Mouse (Mus musculus) liver, embryonic 16.5 days (tissue): ENCODE results near the gene Ghrh. TPM values are rescaled to one million over a fixed set of nuclear protein-coding genes. Genes with fewer than 3 reads are reported as not detected.

Experiments used
- ATAC-seq: fragments of 200-750 bp; cut with Nextera tagmentation; 2 replicates; pipeline ENCODE4 v1.8.0; 2017; ENCODE audit warnings: low read depth, mild to moderate bottlenecking, moderate number of reproducible peaks, moderate library complexity
- H3K27ac ChIP-seq: fragments of 300-500 bp; sonication (generic); 2 replicates; pipeline ENCODE4 v1.5.1; 2014; ENCODE audit warnings: mild to moderate bottlenecking, low read length
- H3K27me3 ChIP-seq: fragments of 300-500 bp; sonication (generic); 2 replicates; pipeline ENCODE4 v1.6.1; 2014; ENCODE audit warnings: low read depth, low read length, mixed read lengths; ENCODE audit not compliant: control insufficient read depth, insufficient read depth
- H3K36me3 ChIP-seq: fragments of 300-500 bp; sonication (generic); 2 replicates; pipeline ENCODE4 v1.6.1; 2014; ENCODE audit warnings: mild to moderate bottlenecking; ENCODE audit not compliant: control insufficient read depth, insufficient read depth
- H3K4me1 ChIP-seq: fragments of 300-500 bp; sonication (generic); 2 replicates; pipeline ENCODE4 v1.6.1; 2014; ENCODE audit warnings: low read depth, low read length, mixed read lengths; ENCODE audit not compliant: control insufficient read depth
- H3K4me2 ChIP-seq: fragments of 300-500 bp; sonication (generic); 2 replicates; pipeline ENCODE4 v1.6.1; 2014; ENCODE audit warnings: low read depth, low read length, mixed read lengths
- H3K4me3 ChIP-seq: fragments of 300-500 bp; sonication (generic); 2 replicates; pipeline ENCODE4 v1.5.1; 2014; ENCODE audit warnings: low read depth, mild to moderate bottlenecking, low read length
- H3K9ac ChIP-seq: fragments of 300-500 bp; sonication (generic); 2 replicates; pipeline ENCODE4 v1.6.1; 2014; ENCODE audit warnings: low read depth, low read length
- H3K9me3 ChIP-seq: fragments of 300-500 bp; sonication (generic); replicated peaks from 2 replicates; pipeline ENCODE4 v1.6.1; 2016; ENCODE audit warnings: low read length; ENCODE audit not compliant: control insufficient read depth
- WGBS: fragments of 180-500 bp; shearing (Covaris S2); extraction: QIAGEN DNeasy Blood & Tissue Kit; methylation state at CpG from one replicate; pipeline ENCODE4 v1.1.7; 2014; ENCODE audit not compliant: insufficient replicate concordance; 5-methylcytosine and 5-hydroxymethylcytosine counted together
- polyA plus RNA-seq: library from polyadenylated mRNA; unstranded; fragments of >200 nt; fragmentation: Nextera tagmentation; extraction: Ambion mirVana; gene quantifications from 2 replicates; pipeline ENCODE4 v1.2.1, GENCODE M21; 2015

Ghrh gene
- polyA plus RNA-seq, 1 experiment from 2014 or later: not detected

- H3K36me3 ChIP-seq: no peaks in the 10 kb centered on the region
- H3K4me1 ChIP-seq: no peaks in the 10 kb centered on the region
- H3K27ac ChIP-seq: no peak overlapping the region
- H3K9me3 ChIP-seq: no peaks in the 10 kb centered on the region
- no peak for ATAC-seq
- no peaks in the 10 kb centered on the region for H3K27me3 ChIP-seq
- no peak overlapping the region for H3K9ac ChIP-seq
- no peak overlapping the region for H3K4me3 ChIP-seq
- no peak overlapping the region for H3K4me2 ChIP-seq
- 63% methylated on average over 7 of the region's 7 CpGs for whole genome bisulfite sequencing
Measured at GRCm38 (mm10) chr2:157339532-157339931, 7.8 kb downstream of the Ghrh start.

GRCm38 (mm10) chr2:157338663-157339062 is 8.6 kb downstream of the Ghrh start:
- H3K27ac ChIP-seq: no peak overlapping the region
- H3K36me3 ChIP-seq: no peaks in the 10 kb centered on the region

GRCm38 (mm10) chr2:157332059-157332458 is 15.2 kb downstream of the Ghrh start:
- no peak for ATAC-seq
- Histone ChIP-seq H3K27me3 (no peaks in the 10 kb centered on the region), H3K4me3 (no peak overlapping the region), H3K27ac (no peak overlapping the region), H3K9ac (no peak overlapping the region), H3K4me2 (no peak overlapping the region), H3K36me3 (peaks cover 5% of the 10 kb centered on the region), H3K4me1 (no peaks in the 10 kb centered on the region), H3K9me3 (no peaks in the 10 kb centered on the region)
- WGBS: 72% methylated on average over 5 of the region's 5 CpGs

More at GRCm38 (mm10) chr2:157338663-157339062, 8.6 kb downstream of the Ghrh start:
- Histone ChIP-seq H3K4me2 (no peak overlapping the region), H3K27me3 (no peaks in the 10 kb centered on the region), H3K4me1 (no peaks in the 10 kb centered on the region), H3K9ac (no peak overlapping the region), H3K4me3 (no peak overlapping the region), H3K9me3 (no peaks in the 10 kb centered on the region)
- 30% methylated on average over 5 of the region's 5 CpGs for WGBS
- ATAC-seq: no peak

GRCm38 (mm10) chr2:157328570-157328969 is 18.7 kb downstream of the Ghrh start:
- no peaks in the 10 kb centered on the region for H3K4me1 ChIP-seq

GRCm38 (mm10) chr2:157328106-157328505 is 19.2 kb downstream of the Ghrh start:
- Histone ChIP-seq H3K9me3 (no peaks in the 10 kb centered on the region), H3K4me1 (no peaks in the 10 kb centered on the region), H3K36me3 (peaks cover 23% of the 10 kb centered on the region), H3K4me3 (no peak overlapping the region), H3K9ac (no peak overlapping the region), H3K27me3 (no peaks in the 10 kb centered on the region), H3K4me2 (no peak overlapping the region), H3K27ac (no peak overlapping the region)
- 61% methylated on average over 5 of the region's 5 CpGs for WGBS
- ATAC-seq: no peak

More at GRCm38 (mm10) chr2:157328570-157328969, 18.7 kb downstream of the Ghrh start:
- no peak overlapping the region for H3K27ac ChIP-seq
- H3K4me3 ChIP-seq: no peak overlapping the region
- no peak for ATAC-seq
- H3K36me3 ChIP-seq: peaks cover 19% of the 10 kb centered on the region
- H3K27me3 ChIP-seq: no peaks in the 10 kb centered on the region
- no peak overlapping the region for H3K9ac ChIP-seq
- WGBS: 64% methylated on average over 11 of the region's 11 CpGs
- H3K9me3 ChIP-seq: no peaks in the 10 kb centered on the region
- no peak overlapping the region for H3K4me2 ChIP-seq

GRCm38 (mm10) chr2:157325238-157325637 is 22.1 kb downstream of the Ghrh start:
- Histone ChIP-seq H3K27ac (no peak overlapping the region), H3K4me2 (no peak overlapping the region), H3K4me3 (no peak overlapping the region), H3K4me1 (no peaks in the 10 kb centered on the region), H3K36me3 (peaks cover 39% of the 10 kb centered on the region), H3K27me3 (no peaks in the 10 kb centered on the region), H3K9ac (no peak overlapping the region), H3K9me3 (no peaks in the 10 kb centered on the region)
- WGBS: 39% methylated on average over 2 of the region's 2 CpGs
- ATAC-seq: no peak

- 77% methylated on average over 5 of the region's 5 CpGs for WGBS
- Histone ChIP-seq H3K27ac (no peak overlapping the region), H3K4me1 (no peaks in the 10 kb centered on the region), H3K36me3 (peaks cover 48% of the 10 kb centered on the region), H3K27me3 (no peaks in the 10 kb centered on the region), H3K9me3 (no peaks in the 10 kb centered on the region), H3K4me3 (no peak overlapping the region), H3K4me2 (no peak overlapping the region), H3K9ac (no peak overlapping the region)
- ATAC-seq: no peak
Measured at GRCm38 (mm10) chr2:157322029-157322766, 25.1 kb downstream of the Ghrh start.

GRCm38 (mm10) chr2:157320886-157321285 is 26.4 kb downstream of the Ghrh start:
- Histone ChIP-seq H3K27ac (no peak overlapping the region), H3K36me3 (peaks cover 48% of the 10 kb centered on the region), H3K4me1 (no peaks in the 10 kb centered on the region), H3K27me3 (no peaks in the 10 kb centered on the region), H3K9ac (no peak overlapping the region), H3K9me3 (no peaks in the 10 kb centered on the region), H3K4me3 (no peak overlapping the region), H3K4me2 (no peak overlapping the region)
- no peak for ATAC-seq
- 74% methylated on average over 5 of the region's 5 CpGs for WGBS

- H3K4me2 ChIP-seq: no peak overlapping the region
- H3K36me3 ChIP-seq: peaks cover 48% of the 10 kb centered on the region
- no peaks in the 10 kb centered on the region for H3K9me3 ChIP-seq
- WGBS: 81% methylated on average over 8 of the region's 8 CpGs
- no peak overlapping the region for H3K4me3 ChIP-seq
- no peak overlapping the region for H3K9ac ChIP-seq
- no peak for ATAC-seq
- H3K27me3 ChIP-seq: no peaks in the 10 kb centered on the region
- no peaks in the 10 kb centered on the region for H3K4me1 ChIP-seq
- H3K27ac ChIP-seq: no peak overlapping the region
Measured at GRCm38 (mm10) chr2:157320135-157320534, 27.2 kb downstream of the Ghrh start.
